Mouse (Mus musculus) intestine, postnatal 0 days (tissue): ENCODE measurements at regions not wholly inside any gene's neighbourhood (a gene's known extent, or its start where the extent isn't known, plus 50 kb on each side); places are given as distances from the start of the nearest gene placed in this dataset.

ENCODE experiments used
- ATAC-seq: fragments of 200-750 bp; cut with Nextera tagmentation; 2 replicates; pipeline ENCODE4 v1.8.0; 2017; ENCODE audit warnings: mild to moderate bottlenecking, moderate TSS enrichment, moderate library complexity
- H3K27ac ChIP-seq: fragments of 300-500 bp; sonication (generic); 2 replicates; pipeline ENCODE4 v1.5.1; 2014; ENCODE audit warnings: mild to moderate bottlenecking, low read depth, low read length, moderate library complexity
- H3K27me3 ChIP-seq: fragments of 300-500 bp; sonication (generic); replicated peaks from 2 replicates; pipeline ENCODE4 v1.6.1; 2014; ENCODE audit warnings: low read length, mixed read lengths; ENCODE audit not compliant: control insufficient read depth, insufficient read depth
- H3K36me3 ChIP-seq: fragments of 300-500 bp; sonication (generic); 2 replicates; pipeline ENCODE4 v1.6.1; 2014; ENCODE audit warnings: mild to moderate bottlenecking, moderate library complexity; ENCODE audit not compliant: control insufficient read depth, insufficient read depth
- H3K4me1 ChIP-seq: fragments of 300-500 bp; sonication (generic); replicated peaks from 2 replicates; pipeline ENCODE4 v1.6.1; 2014; ENCODE audit warnings: antibody characterized with exemption, low read length, mixed read lengths; ENCODE audit not compliant: control insufficient read depth, insufficient read depth
- H3K4me2 ChIP-seq: fragments of 300-500 bp; sonication (generic); replicated peaks from 2 replicates; pipeline ENCODE4 v1.6.1; 2014; ENCODE audit warnings: low read depth, mild to moderate bottlenecking, moderate library complexity
- H3K4me3 ChIP-seq: fragments of 300-500 bp; sonication (generic); 2 replicates; pipeline ENCODE4 v1.5.1; 2014; ENCODE audit warnings: low read depth, low read length
- H3K9ac ChIP-seq: fragments of 300-500 bp; sonication (generic); 2 replicates; pipeline ENCODE4 v1.6.1; 2014; ENCODE audit warnings: mild to moderate bottlenecking, low read depth, low read length
- H3K9me3 ChIP-seq: fragments of 300-500 bp; sonication (generic); 2 replicates; pipeline ENCODE4 v1.6.1; 2016; ENCODE audit warnings: mixed run types; ENCODE audit not compliant: control insufficient read depth
- CTCF ChIP-seq: sonication (generic); IDR thresholded peaks from 2 replicates; pipeline ENCODE4 v1.5.1; 2016; ENCODE audit warnings: low read depth, mild to moderate bottlenecking, control low read depth, antibody characterized with exemption, moderate library complexity
- WGBS: fragments of 180-500 bp; shearing (Covaris S2); extraction: QIAGEN DNeasy Blood & Tissue Kit; methylation state at CpG from one replicate; pipeline ENCODE4 v1.1.7; 2014; 5-methylcytosine and 5-hydroxymethylcytosine counted together

DNA sequence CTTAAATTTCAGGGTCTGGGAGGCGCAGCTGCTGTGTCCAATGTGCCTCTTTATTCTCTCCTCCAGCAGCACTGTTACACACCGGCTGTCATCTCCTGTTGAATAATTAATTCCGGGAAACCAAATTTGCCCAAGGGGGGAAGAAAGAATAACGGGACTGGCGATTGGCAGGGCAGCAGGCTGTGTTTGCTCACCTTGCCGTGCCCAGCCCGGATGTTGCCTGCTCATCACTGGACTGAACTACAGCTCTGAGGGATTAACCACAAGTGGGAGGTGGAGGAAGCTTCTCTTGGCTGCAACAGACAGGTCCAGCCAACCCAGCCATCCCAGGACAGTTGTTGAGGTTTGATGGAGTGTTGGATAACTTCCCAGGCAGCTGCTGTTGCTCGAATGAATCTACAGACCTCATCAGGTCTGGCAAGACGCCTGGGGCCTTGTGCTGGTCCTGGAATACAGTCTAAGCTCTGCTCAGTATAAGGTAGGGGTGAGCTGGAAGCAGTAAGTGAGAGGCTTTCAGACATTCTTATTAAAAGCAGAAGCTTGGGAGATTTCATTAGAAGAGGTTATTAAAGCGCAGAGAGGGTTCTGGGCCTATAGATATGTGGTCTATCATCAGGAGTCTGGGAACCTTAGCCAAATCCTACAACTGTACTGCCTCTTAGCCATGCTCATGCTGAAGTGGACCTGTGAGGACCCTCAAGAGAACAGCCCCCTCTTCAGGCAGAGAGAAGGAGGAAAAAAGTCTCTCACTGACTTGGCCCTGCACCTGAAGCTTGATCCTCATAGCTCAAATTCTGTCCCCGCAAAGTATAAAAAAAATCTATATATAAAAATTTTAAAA lies 291.8 kb downstream of the Il20rb start:
- no peaks in the 10 kb centered on the region for H3K9me3 ChIP-seq
- H3K4me3 ChIP-seq: no peak overlapping the region
- no peaks in the 10 kb centered on the region for H3K36me3 ChIP-seq
- H3K27me3 ChIP-seq: no peaks in the 10 kb centered on the region
- H3K9ac ChIP-seq: no peak overlapping the region
- no peak overlapping the region for H3K4me2 ChIP-seq
- no peaks in the 10 kb centered on the region for H3K4me1 ChIP-seq
- ATAC-seq: no peak
- TF ChIP-seq CTCF: 0 out of 2 replicates have a peak, but pooled peaks have one; percentile 2
- H3K27ac ChIP-seq: no peak overlapping the region
- 64% methylated on average over 11 of the region's 11 CpGs for WGBS

- no peaks in the 10 kb centered on the region for H3K27me3 ChIP-seq
- H3K4me2 ChIP-seq: no peak overlapping the region
- H3K36me3 ChIP-seq: no peaks in the 10 kb centered on the region
- no peak overlapping the region for H3K4me3 ChIP-seq
- no peak overlapping the region for H3K9ac ChIP-seq
- no peak for ATAC-seq
- no peaks in the 10 kb centered on the region for H3K4me1 ChIP-seq
- no peak for TF ChIP-seq CTCF
- H3K9me3 ChIP-seq: no peaks in the 10 kb centered on the region
- no peak overlapping the region for H3K27ac ChIP-seq
- 80% methylated on average over 5 of the region's 5 CpGs for WGBS
These were observed 292.4 kb downstream of the Il20rb start for GRCm38 (mm10) chr9:100194158-100194557.

- no peak overlapping the region for H3K4me2 ChIP-seq
- 26% methylated on average over 9 of the region's 9 CpGs for WGBS
- no peak overlapping the region for H3K9ac ChIP-seq
- H3K27me3 ChIP-seq: no peaks in the 10 kb centered on the region
- H3K36me3 ChIP-seq: no peaks in the 10 kb centered on the region
- no peaks in the 10 kb centered on the region for H3K4me1 ChIP-seq
- H3K27ac ChIP-seq: no peak overlapping the region
- no peaks in the 10 kb centered on the region for H3K9me3 ChIP-seq
- TF ChIP-seq CTCF: no peak
- no peak overlapping the region for H3K4me3 ChIP-seq
- no peak for ATAC-seq
These were observed 302.5 kb downstream of the Il20rb start for GRCm38 (mm10) chr9:100184081-100184480.

DNA sequence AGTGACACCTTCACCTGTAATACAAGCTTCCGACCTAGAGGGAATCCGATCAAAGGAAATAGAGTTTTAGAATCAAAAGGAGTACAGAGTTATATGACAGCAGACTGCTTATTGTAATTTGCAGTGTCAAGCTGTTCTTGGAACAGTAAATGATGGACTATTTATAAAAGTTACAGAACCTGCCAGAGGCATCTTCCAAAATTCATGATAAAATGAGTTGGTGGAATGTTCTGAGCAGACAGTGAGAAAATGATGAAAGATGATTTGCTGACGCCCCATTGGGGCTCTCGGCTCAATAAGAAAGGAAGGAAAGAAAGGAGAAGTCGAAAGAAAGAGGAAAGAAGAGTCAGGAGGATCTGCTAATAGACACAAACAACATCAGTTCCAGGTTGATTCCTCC lies 300.3 kb upstream of the Sox14 start:
- ATAC-seq: no peak
- WGBS: 88% methylated on average over 5 of the region's 5 CpGs
- H3K4me1 ChIP-seq: no peaks in the 10 kb centered on the region

GRCm38 (mm10) chr9:100166256-100166655 lies 290.3 kb upstream of the Sox14 start:
- Histone ChIP-seq H3K4me1 (no peaks in the 10 kb centered on the region), H3K4me2 (no peak overlapping the region), H3K27me3 (no peaks in the 10 kb centered on the region), H3K36me3 (no peaks in the 10 kb centered on the region), H3K4me3 (no peak overlapping the region), H3K9me3 (no peaks in the 10 kb centered on the region), H3K9ac (no peak overlapping the region), H3K27ac (no peak overlapping the region)
- ATAC-seq: no peak
- 82% methylated on average over 5 of the region's 5 CpGs for WGBS
- no peak for TF ChIP-seq CTCF

More for the DNA sequence above, 300.3 kb upstream of the Sox14 start:
- Histone ChIP-seq H3K27me3 (no peaks in the 10 kb centered on the region), H3K4me2 (no peak overlapping the region), H3K4me3 (no peak overlapping the region), H3K27ac (no peak overlapping the region), H3K9me3 (no peaks in the 10 kb centered on the region), H3K36me3 (no peaks in the 10 kb centered on the region), H3K9ac (no peak overlapping the region)
- TF ChIP-seq CTCF: no peak

DNA sequence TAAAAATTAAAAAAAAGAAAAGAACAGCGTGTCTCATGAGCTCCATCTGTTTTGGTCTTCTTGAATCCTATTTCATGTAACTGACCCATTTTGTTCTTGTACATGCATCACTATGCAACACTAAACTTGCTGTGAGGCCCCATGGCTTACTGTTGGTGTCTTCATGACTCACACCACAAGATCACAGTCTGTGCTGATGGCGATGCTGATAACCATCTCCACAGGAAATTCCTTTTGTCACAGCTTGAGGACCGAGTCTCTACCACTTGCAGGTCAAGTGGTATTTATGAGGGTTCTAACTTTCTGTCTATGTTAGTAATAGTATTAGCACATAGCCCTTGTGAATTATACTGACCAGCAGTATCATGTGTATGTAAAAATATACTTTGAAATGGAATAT lies 286.0 kb upstream of the Sox14 start:
- Histone ChIP-seq H3K9me3 (no peaks in the 10 kb centered on the region), H3K4me1 (no peaks in the 10 kb centered on the region), H3K27ac (no peak overlapping the region), H3K27me3 (no peaks in the 10 kb centered on the region), H3K4me2 (no peak overlapping the region), H3K36me3 (no peaks in the 10 kb centered on the region), H3K4me3 (no peak overlapping the region), H3K9ac (no peak overlapping the region)
- TF ChIP-seq CTCF: no peak
- WGBS: 65% methylated on average over 3 of the region's 3 CpGs
- no peak for ATAC-seq
